ENCODE assay signal across 1 mouse cellular context in the genomic region with DNA sequence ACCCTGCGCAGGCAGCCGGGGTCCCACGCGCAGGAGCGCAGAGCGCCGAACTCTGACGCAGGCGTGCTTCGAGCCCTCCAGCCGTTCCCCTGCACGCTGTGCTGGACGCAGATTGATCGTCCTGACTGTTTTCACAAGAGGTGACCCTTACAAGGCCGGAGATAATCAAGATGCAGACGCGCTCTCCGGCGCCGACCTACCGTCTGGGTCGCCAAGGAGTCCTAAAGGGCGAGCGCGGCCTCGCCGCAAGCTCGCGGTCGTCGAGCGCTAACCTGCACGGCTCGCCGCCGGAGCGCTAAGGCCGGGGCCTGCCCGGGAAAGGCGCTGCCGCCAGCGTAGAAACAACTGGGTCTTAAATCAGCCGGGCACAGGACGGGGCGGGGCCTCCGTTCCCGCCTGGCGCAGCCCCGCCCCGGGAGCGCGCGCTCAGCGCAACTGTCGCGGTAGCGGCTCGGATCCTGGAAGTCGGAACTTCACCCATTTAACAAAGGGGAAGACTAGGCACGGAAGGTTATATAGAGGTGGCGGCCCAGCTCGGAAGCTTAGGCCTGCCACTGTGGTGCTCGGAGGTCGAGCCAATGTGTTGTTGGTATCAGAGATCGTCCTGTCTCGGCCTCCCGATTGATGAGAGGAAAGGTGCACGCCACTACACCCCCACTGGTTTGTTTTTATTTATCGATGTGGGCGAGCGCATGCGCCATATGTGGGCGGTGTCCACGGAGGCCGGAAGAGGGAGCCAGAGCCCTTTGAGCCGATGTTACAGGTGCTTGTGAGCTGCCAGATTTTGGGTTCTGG.
TF ChIP-seq lines count a peak whose summit lies in the region.

A gene (minus strand): TSS at position 642 of the 795 bp plus-strand sequence.

TF ChIP-seq in MEL, 35 proteins besides CTCF, POLR2A, EP300 and RAD21 (continued from another document):
- TF ChIP-seq BHLHE40 (IDR thresholded peaks at IDR 0.05; ENCODE audit: borderline replicate concordance, low read depth, low read length) (peak; percentile 33; the same call in 1 of the 2 replicates), USF1 (IDR thresholded peaks at IDR 0.05; ENCODE audit: low read depth, low read length) (no peak), ZKSCAN1 (IDR thresholded peaks at IDR 0.05; ENCODE audit: low read depth, low read length) (no peak), USF2 (IDR thresholded peaks at IDR 0.05; ENCODE audit: borderline replicate concordance in 1 of 2, insufficient read depth in 1 of 2, low read depth in 1 of 2, low read length in 2 of 2) (no peak), MAX (IDR thresholded peaks at IDR 0.05; ENCODE audit: low read length) (peak; percentile 75), MAZ (IDR thresholded peaks at IDR 0.05; ENCODE audit: low read depth, low read length) (peak; percentile 54)
